8 mouse cellular contexts compared by ENCODE assay signal in genomic region chr4:117893376-117893775, GRCm38 (mm10). TPM values are rescaled to one million over a fixed set of nuclear protein-coding genes. Genes with fewer than 3 reads are reported as not detected.
A peak's percentile ranks its signal among the peaks of the same experiment; 100 is the strongest.
DNase-seq lines count a peak whose midpoint lies in the region; ATAC-seq lines count a peak whose summit lies in the region.

No protein-coding gene starts in this region.

- H3K4me2 ChIP-seq in midbrain, embryonic 13.5 days (replicated peaks), result no peak overlapping the region

- no peak for ATAC-seq in midbrain, embryonic 13.5 days
- no peak for ATAC-seq in cerebellum, adult (ENCODE audit: insufficient number of reproducible peaks, low FRiP score, low TSS enrichment)

- 30% methylated on average over 9 of the region's 9 CpGs for WGBS in midbrain, embryonic 13.5 days

- H3K4me3 ChIP-seq in midbrain, embryonic 13.5 days (replicated peaks), result no peak overlapping the region

- H3K9me3 ChIP-seq in midbrain, embryonic 13.5 days, result no peaks in the 10 kb centered on the region

- peaks cover 60% of the 10 kb centered on the region for H3K36me3 ChIP-seq in midbrain, embryonic 13.5 days

- peak; percentile 51 for DNase-seq in gastrocnemius, postnatal 10 days
- no peak for DNase-seq in gastrocnemius, postnatal 25 days
- DNase-seq in A20 (ENCODE audit: low read depth, low spot score), result peak; percentile 49
- DNase-seq in c-Kit-positive CD71-positive TER-119-negative erythroid progenitor cells, embryonic 14.5 days (ENCODE audit: low read depth), result peak; percentile 71
- DNase-seq in lung, postnatal 10 days, result peak; percentile 57
- peak; percentile 27 for DNase-seq in yolk sac, embryonic 10.5 days (ENCODE audit: low spot score)

- no peak overlapping the region for H3K9ac ChIP-seq in midbrain, embryonic 13.5 days (replicated peaks)

- no peak overlapping the region for H3K27ac ChIP-seq in midbrain, embryonic 13.5 days

- peaks cover 16% of the 10 kb centered on the region for H3K4me1 ChIP-seq in midbrain, embryonic 13.5 days (replicated peaks)

- no peaks in the 10 kb centered on the region for H3K27me3 ChIP-seq in midbrain, embryonic 13.5 days

RNA-seq across cellular contexts. Expression of gene Dph2, which starts 1.5 kb away (rescaled TPM):
- total RNA-seq in gastrocnemius, postnatal 10 days (2021), result 1 to 10 TPM; 3.1 to 3.3 TPM
- total RNA-seq in gastrocnemius, postnatal 25 days (2021), result 1 to 10 TPM; 3.3 to 3.4 TPM
- 26.0 and 26.1 TPM in 2 replicates for polyA plus RNA-seq in midbrain, embryonic 13.5 days (2015; fragmentation: Nextera tagmentation; extraction: Ambion mirVana)

RNA-seq across cellular contexts. Expression of gene Atp6v0b, which starts 6.2 kb away (rescaled TPM):
- 10 to 100 TPM; 60.6 to 74.5 TPM for total RNA-seq in gastrocnemius, postnatal 10 days (2021)
- 10 to 100 TPM; 72.1 to 75.9 TPM for total RNA-seq in gastrocnemius, postnatal 25 days (2021)
- 458 and 469 TPM in 2 replicates for polyA plus RNA-seq in midbrain, embryonic 13.5 days (2015; fragmentation: Nextera tagmentation; extraction: Ambion mirVana)

RNA-seq across cellular contexts. Expression of gene B4galt2, which starts 10.1 kb away (rescaled TPM):
- total RNA-seq in gastrocnemius, postnatal 10 days (2021), result 10 to 100 TPM; 12.3 to 15.0 TPM
- 1 to 10 TPM; 2.6 to 3.5 TPM for total RNA-seq in gastrocnemius, postnatal 25 days (2021)
- 42.7 and 42.8 TPM in 2 replicates for polyA plus RNA-seq in midbrain, embryonic 13.5 days (2015; fragmentation: Nextera tagmentation; extraction: Ambion mirVana)

RNA-seq across cellular contexts. Expression of gene Ccdc24, which starts 21.0 kb away (rescaled TPM):
- total RNA-seq in gastrocnemius, postnatal 10 days (2021), result under 1 TPM; 0.70 to 0.81 TPM
- not detected for total RNA-seq in gastrocnemius, postnatal 25 days (2021)
- 3.0 and 3.4 TPM in 2 replicates for polyA plus RNA-seq in midbrain, embryonic 13.5 days (2015; fragmentation: Nextera tagmentation; extraction: Ambion mirVana)

RNA-seq across cellular contexts. Expression of gene Ipo13, which starts 21.4 kb away (rescaled TPM):
- total RNA-seq in gastrocnemius, postnatal 10 days (2021), result 100 to 1,000 TPM; 146 to 154 TPM
- total RNA-seq in gastrocnemius, postnatal 25 days (2021), result 100 to 1,000 TPM; 218 TPM
- polyA plus RNA-seq in midbrain, embryonic 13.5 days (2015; fragmentation: Nextera tagmentation; extraction: Ambion mirVana), result 66.2 and 72.9 TPM in 2 replicates
